Mouse (Mus musculus) kidney, embryonic 16.5 days (tissue): ENCODE measurements around the gene Naa25. TPM values are rescaled to one million over a fixed set of nuclear protein-coding genes. Genes with fewer than 3 reads are reported as not detected.
A peak's percentile ranks its signal among the peaks of the same experiment; 100 is the strongest.
"Not testable (repeated sequence)": the region's sequence is repeated elsewhere in the genome, so short reads cannot be mapped to it uniquely, and the experiment has no call there.

ENCODE experiments used
- ATAC-seq: fragments of 200-750 bp; cut with Nextera tagmentation; 2 replicates; pipeline ENCODE4 v1.8.0; 2017; ENCODE audit warnings: moderate TSS enrichment; ENCODE audit not compliant: low FRiP score, low TSS enrichment
- H3K27ac ChIP-seq: fragments of 300-500 bp; sonication (generic); 2 replicates; pipeline ENCODE4 v1.5.1; 2014; ENCODE audit warnings: low read length
- H3K27me3 ChIP-seq: fragments of 300-500 bp; sonication (generic); 2 replicates; pipeline ENCODE4 v1.6.1; 2014; ENCODE audit warnings: low read length, control low read depth, mixed read lengths; ENCODE audit not compliant: insufficient read depth
- H3K36me3 ChIP-seq: fragments of 300-500 bp; sonication (generic); 2 replicates; pipeline ENCODE4 v1.6.1; 2014; ENCODE audit warnings: low read length, control low read depth, mixed read lengths; ENCODE audit not compliant: insufficient read depth
- H3K4me1 ChIP-seq: fragments of 300-500 bp; sonication (generic); 2 replicates; pipeline ENCODE4 v1.6.1; 2014; ENCODE audit warnings: low read length, control low read depth, mixed read lengths; ENCODE audit not compliant: insufficient read depth
- H3K4me2 ChIP-seq: fragments of 300-500 bp; sonication (generic); replicated peaks from 2 replicates; pipeline ENCODE4 v1.6.1; 2014; ENCODE audit warnings: low read depth, low read length
- H3K4me3 ChIP-seq: fragments of 300-500 bp; sonication (generic); 2 replicates; pipeline ENCODE4 v1.5.1; 2014; ENCODE audit warnings: mild to moderate bottlenecking, low read length
- H3K9ac ChIP-seq: fragments of 300-500 bp; sonication (generic); replicated peaks from 2 replicates; pipeline ENCODE4 v1.6.1; 2014; ENCODE audit warnings: low read length
- H3K9me3 ChIP-seq: fragments of 300-500 bp; sonication (generic); 2 replicates; pipeline ENCODE4 v1.6.1; 2016; ENCODE audit warnings: low read length, control low read depth
- WGBS: fragments of 180-500 bp; shearing (Covaris S2); extraction: QIAGEN DNeasy Blood & Tissue Kit; methylation state at CpG from one replicate; pipeline ENCODE4 v1.1.7; 2014; 5-methylcytosine and 5-hydroxymethylcytosine counted together
- polyA plus RNA-seq: library from polyadenylated mRNA; unstranded; fragments of >200 nt; fragmentation: Nextera tagmentation; extraction: Ambion mirVana; gene quantifications from 2 replicates; pipeline ENCODE4 v1.2.1, GENCODE M21; 2015

The Naa25 gene
- polyA plus RNA-seq, result 46.5 and 47.5 TPM in 2 replicates

GRCm38 (mm10) chr5:121397187-121398145, at the start of gene Naa25:
TSS of gene Naa25 (plus strand) at chr5:121397936.
- no peaks in the 10 kb centered on the region for H3K27me3 ChIP-seq
- 10% methylated on average over 53 of the region's 53 CpGs for WGBS
- H3K36me3 ChIP-seq, result peaks cover 5% of the 10 kb centered on the region; the same call in 1 of the 2 replicates
- H3K4me2 ChIP-seq, result peak within 1 kb of the TSS; percentile 92
- H3K27ac ChIP-seq, result peak within 1 kb of the TSS; percentile 91
- peak within 1 kb of the TSS; percentile 70 for H3K4me3 ChIP-seq
- peak; percentile 95 for ATAC-seq
- H3K9ac ChIP-seq, result peak within 1 kb of the TSS; percentile 81
- H3K9me3 ChIP-seq, result no peaks in the 10 kb centered on the region
- peaks cover 25% of the 10 kb centered on the region for H3K4me1 ChIP-seq

GRCm38 (mm10) chr5:121359229-121359628, 38.5 kb upstream of the Naa25 start:
- H3K9me3 ChIP-seq, result no peaks in the 10 kb centered on the region
- no peak overlapping the region for H3K27ac ChIP-seq
- H3K4me3 ChIP-seq, result no peak overlapping the region
- H3K4me2 ChIP-seq, result no peak overlapping the region
- no peak for ATAC-seq
- peaks cover 87% of the 10 kb centered on the region for H3K36me3 ChIP-seq
- H3K9ac ChIP-seq, result no peak overlapping the region
- H3K27me3 ChIP-seq, result no peaks in the 10 kb centered on the region
- H3K4me1 ChIP-seq, result no peaks in the 10 kb centered on the region
- WGBS, result 69% methylated on average over 9 of the region's 9 CpGs

GRCm38 (mm10) chr5:121361696-121362095, 36.0 kb upstream of the Naa25 start:
- Histone ChIP-seq H3K27ac (no peak overlapping the region), H3K9me3 (no peaks in the 10 kb centered on the region), H3K4me2 (no peak overlapping the region), H3K4me3 (no peak overlapping the region), H3K9ac (no peak overlapping the region), H3K4me1 (no peaks in the 10 kb centered on the region), H3K27me3 (no peaks in the 10 kb centered on the region), H3K36me3 (peaks cover 84% of the 10 kb centered on the region)
- no peak for ATAC-seq
- 95% methylated on average over 5 of the region's 5 CpGs for WGBS

GRCm38 (mm10) chr5:121363441-121363840, 34.3 kb upstream of the Naa25 start:
- Histone ChIP-seq H3K27ac (no peak overlapping the region), H3K36me3 (peaks cover 76% of the 10 kb centered on the region), H3K9me3 (no peaks in the 10 kb centered on the region), H3K4me3 (no peak overlapping the region), H3K9ac (no peak overlapping the region), H3K4me1 (no peaks in the 10 kb centered on the region), H3K4me2 (no peak overlapping the region), H3K27me3 (no peaks in the 10 kb centered on the region)
- 83% methylated on average over 7 of the region's 7 CpGs for WGBS
- no peak for ATAC-seq

GRCm38 (mm10) chr5:121366449-121367225, 31.1 kb upstream of the Naa25 start:
- H3K27ac ChIP-seq, result no peak overlapping the region
- H3K27me3 ChIP-seq, result no peaks in the 10 kb centered on the region
- H3K9me3 ChIP-seq, result no peaks in the 10 kb centered on the region
- H3K4me2 ChIP-seq, result no peak overlapping the region
- H3K9ac ChIP-seq, result no peak overlapping the region
- WGBS, result 83% methylated on average over 16 of the region's 16 CpGs
- peaks cover 49% of the 10 kb centered on the region for H3K36me3 ChIP-seq
- H3K4me1 ChIP-seq, result no peaks in the 10 kb centered on the region
- ATAC-seq, result no peak
- H3K4me3 ChIP-seq, result no peak overlapping the region

GRCm38 (mm10) chr5:121367255-121367654, 30.5 kb upstream of the Naa25 start:
- ATAC-seq, result no peak
- H3K27me3 ChIP-seq, result no peaks in the 10 kb centered on the region
- no peak overlapping the region for H3K9ac ChIP-seq
- no peak overlapping the region for H3K27ac ChIP-seq
- no peak overlapping the region for H3K4me3 ChIP-seq
- H3K4me1 ChIP-seq, result no peaks in the 10 kb centered on the region
- H3K4me2 ChIP-seq, result no peak overlapping the region
- WGBS, result 82% methylated on average over 4 of the region's 4 CpGs
- no peaks in the 10 kb centered on the region for H3K9me3 ChIP-seq
- H3K36me3 ChIP-seq, result peaks cover 48% of the 10 kb centered on the region

- no peak overlapping the region for H3K4me2 ChIP-seq
- no peak overlapping the region for H3K9ac ChIP-seq
- H3K4me3 ChIP-seq, result no peak overlapping the region
- no peak for ATAC-seq
- H3K27me3 ChIP-seq, result no peaks in the 10 kb centered on the region
- no peaks in the 10 kb centered on the region for H3K9me3 ChIP-seq
- no peak overlapping the region for H3K27ac ChIP-seq
- no peaks in the 10 kb centered on the region for H3K4me1 ChIP-seq
- WGBS, result 83% methylated on average over 6 of the region's 6 CpGs
- peaks cover 44% of the 10 kb centered on the region for H3K36me3 ChIP-seq
These were observed 26.0 kb upstream of the Naa25 start for GRCm38 (mm10) chr5:121371712-121372111.

- H3K27me3 ChIP-seq, result no peaks in the 10 kb centered on the region
- H3K4me3 ChIP-seq, result no peak overlapping the region
- no peak overlapping the region for H3K4me2 ChIP-seq
- no peak overlapping the region for H3K9ac ChIP-seq
- no peak for ATAC-seq
- H3K4me1 ChIP-seq, result no peaks in the 10 kb centered on the region
- peaks cover 64% of the 10 kb centered on the region for H3K36me3 ChIP-seq
- no peaks in the 10 kb centered on the region for H3K9me3 ChIP-seq
- H3K27ac ChIP-seq, result no peak overlapping the region
- 91% methylated on average over 3 of the region's 3 CpGs for WGBS
These were observed 22.9 kb upstream of the Naa25 start for GRCm38 (mm10) chr5:121374790-121375189.

GRCm38 (mm10) chr5:121376972-121377371, 20.8 kb upstream of the Naa25 start:
- H3K9me3 ChIP-seq, H3K4me2 ChIP-seq, H3K27me3 ChIP-seq, H3K4me1 ChIP-seq, H3K27ac ChIP-seq, H3K9ac ChIP-seq, ATAC-seq, H3K4me3 ChIP-seq: not testable (repeated sequence)
- H3K36me3 ChIP-seq, result peaks cover 77% of the 10 kb centered on the region
- WGBS, result 75% methylated on average over 5 of the region's 5 CpGs
